Mouse (Mus musculus): ENCODE results near the gene S100a2.

DNA sequence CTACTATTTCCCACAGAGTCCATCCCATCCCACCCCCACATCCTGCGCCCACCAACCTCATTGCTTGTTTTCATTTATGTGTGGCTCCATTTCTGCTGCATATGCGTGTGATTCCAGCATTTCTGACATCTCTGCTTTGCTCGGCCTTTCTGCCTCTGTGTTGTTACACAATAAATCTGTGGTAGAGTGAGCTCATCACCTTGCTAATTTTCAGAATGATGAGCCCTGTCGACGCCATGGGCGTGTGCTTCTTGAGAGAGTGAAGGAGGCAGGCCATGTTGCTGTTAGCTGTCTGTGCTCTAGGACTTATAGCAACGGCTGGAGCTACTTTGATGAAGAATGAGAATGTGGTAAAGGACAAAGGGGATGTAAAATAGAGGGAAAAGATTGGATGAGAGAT, 50.9 kb downstream of the S100a2 start:
- TF ChIP-seq CTCF (IDR thresholded peaks at IDR 0.05; ENCODE audit: low read depth) (no peak), EP300 (IDR thresholded peaks at IDR 0.05; ENCODE audit: low read depth) (no peak)
